Mouse (Mus musculus) liver, embryonic 16.5 days (tissue): ENCODE results near the gene 9330161L09Rik. TPM values are rescaled to one million over a fixed set of nuclear protein-coding genes. Genes with fewer than 3 reads are reported as not detected.

ENCODE experiments used
- ATAC-seq: fragments of 200-750 bp; cut with Nextera tagmentation; 2 replicates; pipeline ENCODE4 v1.8.0; 2017; ENCODE audit warnings: low read depth, mild to moderate bottlenecking, moderate number of reproducible peaks, moderate library complexity
- H3K27ac ChIP-seq: fragments of 300-500 bp; sonication (generic); 2 replicates; pipeline ENCODE4 v1.5.1; 2014; ENCODE audit warnings: mild to moderate bottlenecking, low read length
- H3K27me3 ChIP-seq: fragments of 300-500 bp; sonication (generic); 2 replicates; pipeline ENCODE4 v1.6.1; 2014; ENCODE audit warnings: low read depth, low read length, mixed read lengths; ENCODE audit not compliant: control insufficient read depth, insufficient read depth
- H3K36me3 ChIP-seq: fragments of 300-500 bp; sonication (generic); 2 replicates; pipeline ENCODE4 v1.6.1; 2014; ENCODE audit warnings: mild to moderate bottlenecking; ENCODE audit not compliant: control insufficient read depth, insufficient read depth
- H3K4me1 ChIP-seq: fragments of 300-500 bp; sonication (generic); 2 replicates; pipeline ENCODE4 v1.6.1; 2014; ENCODE audit warnings: low read depth, low read length, mixed read lengths; ENCODE audit not compliant: control insufficient read depth
- H3K4me2 ChIP-seq: fragments of 300-500 bp; sonication (generic); 2 replicates; pipeline ENCODE4 v1.6.1; 2014; ENCODE audit warnings: low read depth, low read length, mixed read lengths
- H3K4me3 ChIP-seq: fragments of 300-500 bp; sonication (generic); 2 replicates; pipeline ENCODE4 v1.5.1; 2014; ENCODE audit warnings: low read depth, mild to moderate bottlenecking, low read length
- H3K9ac ChIP-seq: fragments of 300-500 bp; sonication (generic); 2 replicates; pipeline ENCODE4 v1.6.1; 2014; ENCODE audit warnings: low read depth, low read length
- H3K9me3 ChIP-seq: fragments of 300-500 bp; sonication (generic); replicated peaks from 2 replicates; pipeline ENCODE4 v1.6.1; 2016; ENCODE audit warnings: low read length; ENCODE audit not compliant: control insufficient read depth
- WGBS: fragments of 180-500 bp; shearing (Covaris S2); extraction: QIAGEN DNeasy Blood & Tissue Kit; methylation state at CpG from one replicate; pipeline ENCODE4 v1.1.7; 2014; ENCODE audit not compliant: insufficient replicate concordance; 5-methylcytosine and 5-hydroxymethylcytosine counted together
- polyA plus RNA-seq: library from polyadenylated mRNA; unstranded; fragments of >200 nt; fragmentation: Nextera tagmentation; extraction: Ambion mirVana; gene quantifications from 2 replicates; pipeline ENCODE4 v1.2.1, GENCODE M21; 2015

9330161L09Rik gene
- polyA plus RNA-seq, 1 experiment from 2014 or later, result 0.11 TPM

DNA sequence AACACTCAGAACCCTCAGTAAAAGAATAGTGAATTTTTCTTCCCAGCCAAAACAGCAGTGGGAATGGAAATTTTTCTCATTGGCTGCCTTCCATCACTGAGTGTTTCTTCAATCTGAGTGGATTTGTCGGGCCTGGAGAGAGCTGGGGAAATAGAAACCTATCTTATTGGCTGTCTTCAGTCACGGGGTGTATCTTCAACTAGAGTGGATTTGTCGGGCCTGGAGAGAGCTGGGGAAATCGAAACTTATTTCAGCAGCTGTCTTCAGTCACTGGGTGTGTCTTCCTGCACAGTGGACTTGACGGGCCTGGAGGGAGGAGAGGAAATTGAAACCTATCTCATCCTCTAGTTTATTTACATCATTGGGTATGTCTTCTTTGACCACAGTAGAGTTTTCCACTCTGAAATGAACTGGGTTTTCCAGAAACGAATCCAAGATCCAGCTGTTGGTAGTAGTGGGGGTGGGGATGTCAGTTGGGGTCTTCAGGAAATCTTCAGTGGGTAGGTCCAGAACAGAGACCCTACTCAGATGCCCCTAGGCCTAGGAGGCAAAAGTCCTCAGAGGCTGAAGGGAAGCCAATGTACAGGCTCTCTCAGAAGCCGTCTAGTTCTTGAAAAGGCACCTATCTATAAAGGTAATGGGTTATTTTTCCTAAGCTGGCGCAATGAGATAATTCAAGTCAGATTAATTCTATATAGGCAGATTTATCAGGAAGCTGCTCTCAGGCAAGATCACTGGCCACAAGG lies 26.5 kb upstream of the 9330161L09Rik start, which contains the start of gene Ifi27:
Gene Ifi27 (plus strand): TSS at position 226 of the 746 bp plus-strand sequence.
- ATAC-seq, result peak; percentile 89
- WGBS, result 36% methylated on average over 8 of the region's 8 CpGs
- peak within 1 kb of the TSS; percentile 14; the same call in 1 of the 2 replicates for H3K4me3 ChIP-seq

GRCm38 (mm10) chr12:103433430-103433829 lies 25.8 kb upstream of the 9330161L09Rik start:
- 73% methylated on average over 2 of the region's 2 CpGs for WGBS
- Histone ChIP-seq H3K9ac (no peak overlapping the region), H3K4me2 (no peak overlapping the region), H3K4me1 (no peaks in the 10 kb centered on the region), H3K27ac (no peak overlapping the region), H3K27me3 (no peaks in the 10 kb centered on the region), H3K4me3 (no peak overlapping the region), H3K36me3 (no peaks in the 10 kb centered on the region), H3K9me3 (no peaks in the 10 kb centered on the region)
- no peak for ATAC-seq

More for the DNA sequence above, 26.5 kb upstream of the 9330161L09Rik start, which contains the start of gene Ifi27:
- Histone ChIP-seq H3K9me3 (no peaks in the 10 kb centered on the region), H3K4me1 (no peaks in the 10 kb centered on the region), H3K36me3 (no peaks in the 10 kb centered on the region), H3K27me3 (no peaks in the 10 kb centered on the region), H3K4me2 (peak within 1 kb of the TSS; percentile 33; the same call in 1 of the 2 replicates), H3K9ac (no peak within 1 kb of the TSS), H3K27ac (no peak within 1 kb of the TSS)

DNA sequence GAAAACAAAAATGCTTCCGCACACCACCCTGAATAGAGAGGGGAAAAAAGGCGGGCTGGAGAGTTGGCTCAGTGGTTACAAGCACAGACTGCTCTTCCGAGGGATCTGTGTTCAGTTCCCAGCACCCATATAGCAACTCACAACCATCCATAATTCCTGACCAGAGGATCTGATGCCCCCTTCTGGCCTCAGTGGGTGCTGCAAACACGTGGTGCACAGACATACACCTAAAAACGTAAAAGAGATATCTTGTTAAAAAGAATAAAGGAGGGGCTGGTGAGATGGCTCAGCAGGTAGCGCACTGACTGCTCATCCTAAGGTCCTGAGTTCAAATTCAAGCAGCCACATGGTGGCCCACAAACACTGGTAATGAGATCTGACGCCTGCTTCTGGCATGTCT lies 19.1 kb upstream of the 9330161L09Rik start:
- H3K4me1 ChIP-seq, result peaks cover 19% of the 10 kb centered on the region
- peaks cover 2% of the 10 kb centered on the region; the same call in 1 of the 2 replicates for H3K9me3 ChIP-seq
- 86% methylated on average over 7 of the region's 7 CpGs for WGBS
- H3K27me3 ChIP-seq, result no peaks in the 10 kb centered on the region
- H3K4me2 ChIP-seq, result no peak overlapping the region
- no peak overlapping the region for H3K9ac ChIP-seq
- peaks cover 8% of the 10 kb centered on the region for H3K36me3 ChIP-seq
- ATAC-seq, result no peak
- no peak overlapping the region for H3K4me3 ChIP-seq
- H3K27ac ChIP-seq, result no peak overlapping the region

DNA sequence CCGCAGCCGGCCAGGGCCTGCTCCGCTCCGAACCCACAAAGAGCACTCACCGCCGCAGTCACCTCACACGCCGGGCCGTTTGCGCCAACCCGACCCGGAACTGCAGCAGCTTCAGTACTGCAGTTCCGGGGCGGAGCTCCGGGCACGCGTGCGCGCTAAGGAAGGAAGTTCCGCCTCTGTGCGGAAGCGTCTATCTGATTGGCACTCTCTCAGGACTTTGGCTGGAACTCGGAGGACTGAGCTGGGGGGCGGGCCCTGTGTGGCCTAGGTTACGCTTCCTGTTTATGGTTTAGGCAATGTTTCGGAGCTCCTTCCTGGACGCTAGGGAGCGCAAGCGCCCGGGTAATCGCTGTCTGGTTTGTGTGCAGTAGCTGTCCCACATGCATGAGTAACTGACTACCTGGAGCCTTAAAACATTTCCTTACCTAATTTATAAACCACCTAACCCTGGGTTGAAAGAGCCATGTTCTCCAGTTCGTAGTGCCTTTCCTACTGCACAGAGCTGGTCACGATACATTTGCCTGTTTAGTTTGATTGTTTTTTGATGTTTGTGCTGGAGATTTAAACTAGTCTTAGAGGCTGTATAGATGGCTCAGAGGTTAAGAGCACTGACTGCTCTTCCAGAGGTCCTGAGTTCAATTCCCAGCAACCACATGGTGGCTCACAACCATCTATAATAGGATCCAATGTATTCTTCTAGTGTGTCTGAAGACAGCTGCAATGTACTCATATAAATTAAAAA lies 18.3 kb upstream of the 9330161L09Rik start, which contains the start of gene Ddx24:
Gene Ddx24 (minus strand): TSS at position 102 of the 742 bp plus-strand sequence.
- Histone ChIP-seq H3K9ac (peak within 1 kb of the TSS; percentile 91), H3K4me2 (peak within 1 kb of the TSS; percentile 95), H3K9me3 (peaks cover 2% of the 10 kb centered on the region; the same call in 1 of the 2 replicates), H3K27me3 (no peaks in the 10 kb centered on the region), H3K4me1 (peaks cover 23% of the 10 kb centered on the region), H3K36me3 (peaks cover 8% of the 10 kb centered on the region), H3K27ac (peak within 1 kb of the TSS; percentile 51), H3K4me3 (peak within 1 kb of the TSS; percentile 98)
- ATAC-seq, result peak; percentile 100
- WGBS, result 1% methylated on average over 33 of the region's 33 CpGs

DNA sequence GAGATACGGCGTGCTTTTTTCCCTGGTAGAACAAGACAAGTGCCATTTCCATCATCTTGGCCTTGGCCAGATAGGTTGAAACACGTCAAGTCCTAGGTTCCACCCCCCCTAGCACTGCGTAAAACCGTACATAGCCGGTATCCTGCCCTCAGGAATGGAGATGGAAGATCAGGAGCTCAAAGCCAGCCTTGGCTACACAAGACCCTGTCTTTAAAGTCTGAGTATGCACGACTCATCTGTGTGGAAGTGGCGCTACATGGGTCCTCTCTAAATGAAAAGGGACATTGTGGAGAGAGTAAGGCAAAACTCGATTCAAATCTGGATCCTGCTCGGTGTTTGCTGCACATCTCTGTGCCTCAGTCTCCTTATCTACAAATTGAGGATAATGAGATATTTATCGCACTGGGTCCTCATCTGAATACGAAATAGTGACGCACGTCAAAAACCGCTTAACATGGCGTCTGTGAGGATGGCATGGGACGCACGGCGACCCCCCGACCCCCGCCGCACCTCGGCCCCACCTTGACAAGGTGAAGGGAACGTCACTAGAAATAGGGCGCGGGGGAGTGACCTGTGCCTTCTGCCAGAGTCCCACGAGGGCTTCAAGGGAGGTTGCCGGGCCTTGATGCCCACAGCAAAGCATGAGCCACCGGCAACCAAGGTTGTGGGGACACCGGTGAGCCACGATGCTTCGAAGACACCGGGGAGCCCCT lies 17.6 kb upstream of the 9330161L09Rik start:
- WGBS, result 7% methylated on average over 33 of the region's 33 CpGs
- peak overlapping the region; percentile 98 for H3K4me3 ChIP-seq
- ATAC-seq, result no peak

DNA sequence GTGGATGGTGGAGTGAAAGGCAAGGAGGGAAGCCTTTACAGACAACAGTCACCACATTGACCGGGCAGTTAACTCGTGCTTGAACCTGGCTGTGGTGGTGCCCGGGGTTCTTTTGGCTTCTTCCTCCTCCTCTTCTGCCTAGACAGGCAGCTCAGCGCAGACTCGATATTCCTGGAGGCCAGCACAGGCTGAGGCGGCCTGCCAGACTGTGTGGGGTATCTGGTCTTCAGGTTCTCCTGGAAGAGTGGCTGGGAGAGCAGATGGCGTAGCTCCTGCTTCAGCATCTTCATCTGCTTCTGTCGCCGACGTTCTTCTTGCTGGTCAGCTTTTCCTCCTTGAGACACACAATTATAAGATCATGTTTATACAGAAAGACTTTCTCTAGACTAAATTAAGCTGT lies 524 bp upstream of the 9330161L09Rik start:
- WGBS, result 85% methylated on average over 10 of the region's 10 CpGs
- Histone ChIP-seq H3K9me3 (no peaks in the 10 kb centered on the region), H3K4me2 (no peak overlapping the region), H3K4me1 (no peaks in the 10 kb centered on the region), H3K4me3 (no peak overlapping the region), H3K27me3 (no peaks in the 10 kb centered on the region), H3K27ac (no peak overlapping the region), H3K36me3 (peaks cover 69% of the 10 kb centered on the region), H3K9ac (no peak overlapping the region)
- no peak for ATAC-seq

More for the DNA sequence above, 17.6 kb upstream of the 9330161L09Rik start:
- Histone ChIP-seq H3K9me3 (peaks cover 2% of the 10 kb centered on the region; the same call in 1 of the 2 replicates), H3K4me1 (peaks cover 23% of the 10 kb centered on the region), H3K9ac (peak overlapping the region; percentile 91), H3K27me3 (no peaks in the 10 kb centered on the region), H3K4me2 (peak overlapping the region; percentile 95), H3K27ac (peak overlapping the region; percentile 48; the same call in 1 of the 2 replicates), H3K36me3 (peaks cover 8% of the 10 kb centered on the region)

DNA sequence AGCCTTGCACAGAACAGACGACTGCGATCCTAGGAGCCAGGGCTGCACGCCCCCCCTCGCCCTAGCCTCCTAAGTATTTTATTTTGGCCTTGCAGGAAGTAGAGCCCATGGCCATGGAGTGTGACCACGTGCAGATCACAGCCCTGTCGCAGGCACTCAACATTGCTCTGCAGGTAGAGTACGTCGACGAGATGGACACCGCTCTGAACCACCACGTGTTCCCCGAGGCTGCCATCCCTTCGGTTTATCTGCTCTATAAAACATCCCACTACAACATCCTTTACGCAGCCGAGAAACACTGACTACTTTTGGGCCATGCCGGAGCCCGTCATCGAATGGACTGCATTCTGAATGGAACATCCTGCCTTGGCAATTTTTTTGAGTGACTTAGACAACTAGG lies 3.5 kb downstream of the 9330161L09Rik start:
- no peaks in the 10 kb centered on the region for H3K4me1 ChIP-seq
- WGBS, result 82% methylated on average over 18 of the region's 18 CpGs
- no peak overlapping the region for H3K4me2 ChIP-seq
- H3K4me3 ChIP-seq, result no peak overlapping the region
- no peaks in the 10 kb centered on the region for H3K9me3 ChIP-seq
- ATAC-seq, result no peak
- peaks cover 66% of the 10 kb centered on the region for H3K36me3 ChIP-seq
- H3K27ac ChIP-seq, result no peak overlapping the region
- no peak overlapping the region for H3K9ac ChIP-seq
- H3K27me3 ChIP-seq, result no peaks in the 10 kb centered on the region

DNA sequence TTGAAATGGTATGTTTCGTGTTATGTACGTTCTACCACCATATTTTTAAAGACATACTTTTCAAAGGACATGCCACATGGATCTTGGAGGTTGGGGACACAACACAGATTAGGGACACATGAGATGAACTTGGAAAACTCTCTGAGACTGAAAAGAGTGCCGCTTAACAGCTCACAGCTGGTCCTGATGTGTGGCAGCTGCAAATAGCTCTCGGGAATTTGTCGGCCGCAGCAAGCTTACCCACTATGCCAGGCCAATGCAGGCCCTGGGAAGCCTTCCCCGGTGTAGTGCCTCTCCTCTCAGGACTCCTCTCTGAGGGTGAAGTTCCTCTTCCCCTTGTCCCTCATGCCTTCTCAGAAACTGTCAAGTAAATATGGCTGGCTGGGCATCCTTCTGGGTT lies 10.9 kb downstream of the 9330161L09Rik start:
- Histone ChIP-seq H3K4me3 (no peak overlapping the region), H3K4me2 (no peak overlapping the region), H3K9ac (no peak overlapping the region), H3K4me1 (peaks cover 38% of the 10 kb centered on the region), H3K36me3 (peaks cover 9% of the 10 kb centered on the region), H3K27me3 (no peaks in the 10 kb centered on the region), H3K9me3 (no peaks in the 10 kb centered on the region), H3K27ac (no peak overlapping the region)
- WGBS, result 77% methylated on average over 7 of the region's 7 CpGs
- ATAC-seq, result no peak
